Mouse (Mus musculus): ENCODE measurements around the gene 9930111J21Rik2.
A peak's percentile ranks its signal among the peaks of the same experiment; 100 is the strongest.
"Not testable (repeated sequence)": the region's sequence is repeated elsewhere in the genome, so short reads cannot be mapped to it uniquely, and the experiment has no call there.

9930111J21Rik2 gene

GRCm38 (mm10) chr11:49051093-49051891 is at the start of gene 9930111J21Rik2:
Gene 9930111J21Rik2, minus strand, starts transcription at chr11:49051242.
- DNase-seq (ENCODE audit: low spot score in 2 of 2), result not testable (repeated sequence)

DNA sequence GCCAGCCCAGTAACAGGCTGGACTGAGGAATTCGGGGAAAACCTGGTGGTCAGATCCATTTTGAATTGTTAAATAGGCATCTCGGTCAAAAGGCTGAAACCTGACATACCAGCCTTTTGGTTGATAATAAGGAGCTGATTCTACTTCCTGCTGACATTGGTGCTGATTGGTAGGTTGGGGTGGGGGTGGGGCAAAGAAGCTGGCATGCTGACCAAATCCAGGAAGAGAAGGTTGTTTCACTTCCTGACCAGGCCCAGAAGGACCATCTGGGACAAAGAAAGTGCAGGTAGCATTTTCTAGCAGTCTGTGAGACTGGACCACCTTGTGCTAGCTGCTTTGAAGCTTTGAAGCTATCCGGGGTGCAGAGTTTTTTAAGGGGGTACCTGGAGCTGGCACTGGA is 49.4 kb upstream of the 9930111J21Rik2 start:
- DNase-seq (ENCODE audit: low spot score in 2 of 2), result no peak

DNA sequence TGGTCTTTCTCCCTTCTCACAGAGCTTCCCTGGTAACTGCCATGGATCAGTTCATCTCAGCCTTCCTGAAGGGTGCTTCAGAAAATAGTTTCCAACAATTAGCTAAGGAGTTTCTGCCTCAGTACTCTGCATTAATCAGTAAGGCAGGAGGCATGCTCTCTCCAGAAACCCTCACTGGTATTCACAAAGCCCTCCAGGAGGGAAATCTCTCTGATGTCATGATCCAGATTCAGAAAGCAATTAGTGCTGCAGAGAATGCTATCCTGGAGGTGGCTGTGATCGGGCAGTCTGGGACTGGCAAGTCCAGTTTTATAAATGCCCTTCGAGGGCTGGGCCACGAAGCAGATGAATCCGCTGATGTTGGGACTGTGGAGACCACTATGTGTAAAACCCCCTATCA is 44.3 kb upstream of the 9930111J21Rik2 start:
- DNase-seq (ENCODE audit: low spot score in 2 of 2), result no peak

DNA sequence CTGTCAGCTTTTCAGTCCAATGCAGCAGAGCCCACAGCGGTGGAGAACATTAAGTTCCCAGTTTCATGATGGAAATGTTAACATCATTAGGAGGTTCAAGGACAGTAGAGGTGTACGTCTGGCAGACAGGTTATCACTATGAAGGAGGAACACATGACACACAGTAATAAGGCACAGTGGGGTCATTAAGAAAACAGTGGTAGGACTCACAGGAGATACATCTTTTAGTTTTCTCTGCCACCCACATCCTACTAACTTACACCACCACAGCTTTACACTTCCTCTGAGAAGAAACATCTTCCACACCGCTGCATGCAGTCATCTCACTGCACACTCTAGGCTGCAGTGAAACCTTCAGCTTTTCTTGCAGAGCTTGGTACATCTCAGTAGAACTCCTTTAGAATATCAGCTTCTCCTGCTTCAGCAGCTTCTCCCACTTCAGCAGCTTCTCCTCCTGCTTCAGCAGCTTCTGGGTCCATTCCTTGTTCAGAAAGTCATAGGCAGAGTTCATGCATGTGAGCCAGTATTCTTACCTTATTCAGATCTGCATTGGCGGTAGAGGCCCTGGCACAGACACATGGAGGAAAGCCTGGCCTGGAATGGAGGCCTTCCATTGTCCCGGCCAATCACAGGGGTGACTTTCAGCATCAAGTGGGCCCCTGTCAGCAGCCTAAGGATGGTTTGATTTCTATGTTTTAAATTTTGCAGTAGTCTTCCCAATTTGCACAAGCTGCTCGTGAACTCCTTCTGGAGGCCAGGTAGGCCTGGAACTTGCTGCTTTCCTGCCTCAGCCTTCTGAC is 43.0 kb upstream of the 9930111J21Rik2 start:
- no peak for DNase-seq (ENCODE audit: low spot score in 2 of 2)

DNA sequence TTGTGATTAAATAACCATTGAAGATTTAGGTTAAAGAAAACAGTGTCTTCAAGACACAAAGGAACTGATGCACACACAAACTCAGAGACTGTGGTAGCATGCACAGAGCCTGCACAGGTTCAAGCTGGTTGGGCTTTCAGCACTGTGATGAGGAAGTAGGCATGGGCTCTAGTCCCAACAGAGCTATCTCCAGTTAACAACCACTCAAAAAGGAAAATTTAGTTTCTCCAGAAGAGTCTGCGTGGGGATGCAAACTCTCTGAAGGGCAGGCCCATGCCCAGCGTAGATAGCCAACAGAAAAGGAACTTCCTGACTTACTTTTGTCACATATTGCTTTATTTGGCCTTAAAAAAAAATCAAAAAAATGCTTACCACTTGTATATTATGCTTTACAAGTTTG is 41.7 kb upstream of the 9930111J21Rik2 start:
- DNase-seq (ENCODE audit: low spot score in 2 of 2), result no peak

DNA sequence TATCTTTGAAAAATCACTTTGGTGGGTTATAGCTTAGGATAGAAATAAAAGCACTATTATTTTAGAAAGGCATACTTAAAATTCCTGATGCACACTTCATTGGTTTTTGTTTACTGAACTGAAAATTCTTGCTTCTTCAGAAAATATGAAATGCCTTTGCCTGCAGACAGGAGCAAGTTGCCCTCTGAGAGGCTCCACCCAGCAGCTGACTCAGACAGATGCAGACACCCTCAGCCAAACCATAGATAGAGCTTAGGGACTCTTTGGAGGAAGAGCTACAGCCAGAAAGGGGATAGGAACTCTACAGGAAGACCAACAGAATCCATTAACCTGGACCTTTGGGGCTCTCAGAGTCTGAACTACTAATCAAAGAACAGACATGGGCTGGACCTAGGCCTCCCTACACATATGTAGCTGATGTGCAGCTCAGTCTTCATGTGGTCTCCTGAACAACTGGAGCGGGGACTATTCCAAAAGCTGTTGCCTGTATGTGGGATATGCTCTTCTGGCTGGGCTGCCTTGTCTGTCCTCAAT is 41.1 kb upstream of the 9930111J21Rik2 start:
- DNase-seq (ENCODE audit: low spot score in 2 of 2), result no peak

GRCm38 (mm10) chr11:49091171-49091570 is 40.1 kb upstream of the 9930111J21Rik2 start:
- DNase-seq (ENCODE audit: low spot score in 2 of 2), result no peak

DNA sequence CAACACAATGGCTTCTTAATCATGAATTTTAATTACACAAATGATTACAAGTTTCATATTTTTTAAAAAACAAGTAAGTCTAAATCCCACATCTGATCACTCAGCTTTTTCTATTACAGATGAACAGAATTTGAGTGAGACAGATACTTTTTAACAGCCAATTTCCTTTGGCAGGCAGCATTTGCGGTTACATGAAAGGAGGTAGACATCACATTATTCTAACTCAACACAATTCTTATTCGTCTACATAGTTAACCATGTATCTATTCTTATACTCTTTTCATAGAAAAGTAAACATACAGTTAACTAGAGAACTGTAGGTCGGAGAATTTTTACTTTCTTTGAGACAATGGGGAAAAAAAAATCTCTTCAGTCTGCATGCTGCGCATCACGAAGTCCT is 39.5 kb upstream of the 9930111J21Rik2 start:
- DNase-seq (ENCODE audit: low spot score in 2 of 2), result no peak

DNA sequence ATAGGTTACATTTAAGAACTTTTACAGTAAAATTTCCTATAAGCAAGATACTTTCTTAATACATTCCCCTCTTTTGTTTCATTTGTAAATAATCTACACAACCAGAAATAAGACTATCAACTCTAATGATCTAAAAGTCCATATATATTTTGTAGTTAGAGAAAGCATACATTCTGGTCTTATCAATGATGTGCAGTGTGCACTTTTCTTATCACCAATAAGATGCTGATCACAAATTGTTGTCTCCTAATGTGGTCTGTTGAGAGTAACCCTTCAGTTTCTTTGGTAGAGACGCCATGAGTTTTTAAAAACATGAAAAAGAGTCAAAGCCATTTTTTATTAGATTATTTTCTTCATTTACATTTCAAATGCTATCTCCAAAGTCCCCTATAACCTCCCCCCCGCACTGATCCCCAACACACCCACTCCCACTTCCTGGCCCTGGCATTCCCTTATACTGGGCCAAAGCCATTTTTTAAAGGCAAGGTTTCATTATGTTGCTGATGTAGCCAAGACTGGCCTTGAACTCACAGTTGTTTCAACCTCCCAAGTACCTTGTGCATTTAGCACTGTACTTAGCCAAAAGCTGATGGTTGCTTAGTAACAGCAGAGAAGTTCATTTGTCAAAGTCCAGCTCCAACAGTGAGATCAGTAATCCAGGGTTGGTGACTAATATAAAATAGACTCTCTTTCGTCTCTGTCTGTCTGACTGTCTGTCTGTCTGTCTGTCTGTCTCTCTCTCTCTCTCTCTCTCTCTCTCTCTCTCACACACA is 38.9 kb upstream of the 9930111J21Rik2 start:
- DNase-seq (ENCODE audit: low spot score in 2 of 2), result no peak

DNA sequence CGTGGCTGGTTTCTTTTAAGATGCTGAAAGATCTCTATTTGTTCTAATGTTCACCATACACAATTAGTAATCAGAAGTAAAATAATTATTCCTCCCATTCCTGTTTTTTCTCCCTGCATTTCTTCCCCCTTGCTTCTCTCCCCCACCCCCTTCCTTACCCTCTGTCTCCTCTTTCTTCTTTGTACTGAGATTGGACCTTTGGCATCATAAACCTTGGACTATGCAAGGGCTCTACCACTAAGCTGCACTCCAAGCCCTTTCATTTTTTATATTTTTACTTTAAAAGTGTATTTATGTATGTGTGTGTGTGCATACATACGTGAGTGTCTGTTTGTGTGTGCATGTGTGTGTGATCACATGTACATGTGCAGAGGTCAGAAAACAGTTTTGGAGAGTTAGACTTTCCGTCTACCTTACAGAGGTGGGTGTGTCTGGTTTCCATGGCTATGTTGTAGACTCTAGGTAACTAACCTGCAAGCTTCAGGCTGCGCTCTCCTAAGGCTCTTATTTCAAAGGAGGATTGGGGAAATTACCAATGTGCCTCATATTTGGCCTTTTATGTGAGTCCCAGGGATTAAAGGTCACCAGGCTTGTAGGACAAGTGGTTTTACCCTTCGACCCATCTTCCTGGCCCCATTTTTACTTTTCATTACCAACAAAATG is 38.1 kb upstream of the 9930111J21Rik2 start:
- no peak for DNase-seq (ENCODE audit: low spot score in 2 of 2)

DNA sequence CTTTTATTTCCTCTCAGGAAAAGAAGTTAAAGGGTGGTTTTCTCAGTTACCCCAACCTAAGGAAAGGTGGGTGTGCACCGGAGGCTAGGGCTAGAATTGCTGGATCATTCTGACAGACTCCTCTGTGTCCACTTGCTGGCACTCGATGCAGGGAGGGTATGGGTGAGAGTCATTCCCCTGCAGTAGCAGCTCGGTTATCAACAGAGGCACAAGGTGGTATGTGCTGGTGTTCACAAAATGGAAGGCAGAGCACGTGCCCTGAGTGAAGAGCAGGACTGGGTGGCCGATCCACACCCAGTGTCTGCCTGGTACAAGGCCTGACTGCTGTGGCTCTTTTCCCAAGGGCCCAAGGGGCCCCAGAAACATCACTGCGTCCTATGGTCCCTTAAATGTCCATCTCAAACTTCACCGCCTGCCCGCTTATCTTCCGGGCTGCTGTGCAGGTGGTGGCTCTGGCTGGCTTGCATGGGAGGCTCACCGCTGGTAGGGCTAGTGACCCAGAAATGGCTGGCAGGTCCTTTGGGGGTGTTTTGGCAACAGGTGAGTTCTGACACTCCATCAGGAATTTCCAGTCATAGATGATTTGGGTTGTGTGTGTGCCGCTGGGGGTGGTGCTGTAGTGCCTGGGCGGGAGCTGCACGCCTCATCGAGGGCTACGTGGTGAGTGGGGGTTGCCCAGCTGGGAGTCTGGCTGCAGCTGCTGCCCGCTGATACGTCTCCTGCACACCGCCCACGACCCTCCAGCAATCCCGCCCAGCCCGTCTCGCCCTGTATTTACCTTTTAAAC is 37.0 kb upstream of the 9930111J21Rik2 start:
- DNase-seq (ENCODE audit: low spot score in 2 of 2), result no peak

GRCm38 (mm10) chr11:49086858-49087361 is 35.9 kb upstream of the 9930111J21Rik2 start:
- DNase-seq (ENCODE audit: low spot score in 2 of 2), result no peak

DNA sequence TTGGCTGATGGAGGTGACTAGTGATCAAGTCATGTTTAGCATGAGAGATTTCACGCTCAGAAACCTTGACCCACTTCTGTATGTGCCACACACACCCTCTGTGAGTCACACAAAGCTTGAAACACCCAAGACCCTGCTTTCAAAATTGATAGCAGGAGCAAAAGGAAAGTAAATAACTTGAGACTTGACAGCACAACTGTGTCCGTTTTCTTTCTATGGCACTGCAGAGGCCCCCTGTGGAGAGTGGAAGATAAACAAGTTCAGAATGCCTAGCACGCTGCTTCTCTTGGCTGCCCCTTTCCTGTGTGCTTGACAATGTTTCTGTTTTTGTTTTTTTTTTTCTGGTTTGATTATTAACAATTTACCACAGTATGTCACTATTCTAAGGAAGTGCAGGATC is 33.8 kb upstream of the 9930111J21Rik2 start:
- no peak for DNase-seq (ENCODE audit: low spot score in 2 of 2)

DNA sequence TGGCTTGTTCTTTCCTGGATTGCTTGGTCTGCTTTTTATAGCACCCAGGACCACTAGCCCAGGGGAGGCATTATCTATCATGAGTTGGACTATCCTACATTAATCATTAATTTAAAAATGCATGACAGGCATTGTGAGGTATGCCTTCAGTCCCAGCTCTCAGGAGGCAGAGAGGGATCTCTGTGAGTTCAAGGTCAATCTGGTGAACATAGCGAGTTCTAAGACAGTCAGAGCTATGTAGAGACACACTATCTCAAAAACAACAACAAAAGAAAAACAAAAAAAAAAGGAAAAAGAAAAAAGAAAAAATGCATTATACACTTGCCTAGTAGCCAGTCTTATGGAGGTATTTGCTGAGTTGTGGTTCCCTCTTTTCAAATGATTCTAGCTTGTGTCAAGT is 33.3 kb upstream of the 9930111J21Rik2 start:
- DNase-seq (ENCODE audit: low spot score in 2 of 2), result no peak

DNA sequence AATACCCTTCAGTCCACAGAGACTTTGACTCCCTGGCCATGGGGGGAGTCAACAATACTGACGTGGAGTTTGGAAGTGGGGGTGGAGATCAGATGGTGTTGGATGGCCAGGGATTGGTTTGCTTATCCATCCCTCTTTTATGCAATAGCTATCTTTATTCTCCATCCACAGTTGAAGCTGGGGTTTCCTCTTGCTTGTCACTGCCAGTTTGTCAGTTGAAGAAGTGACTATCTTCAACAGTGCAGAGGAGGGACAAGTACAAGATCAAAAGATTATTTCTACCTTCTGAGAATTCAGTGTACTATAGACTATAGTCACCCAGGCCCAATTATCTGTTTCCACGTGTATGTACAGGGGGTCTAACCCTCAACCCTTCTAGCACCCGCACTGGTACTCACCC is 32.8 kb upstream of the 9930111J21Rik2 start:
- no peak for DNase-seq (ENCODE audit: low spot score in 2 of 2)

DNA sequence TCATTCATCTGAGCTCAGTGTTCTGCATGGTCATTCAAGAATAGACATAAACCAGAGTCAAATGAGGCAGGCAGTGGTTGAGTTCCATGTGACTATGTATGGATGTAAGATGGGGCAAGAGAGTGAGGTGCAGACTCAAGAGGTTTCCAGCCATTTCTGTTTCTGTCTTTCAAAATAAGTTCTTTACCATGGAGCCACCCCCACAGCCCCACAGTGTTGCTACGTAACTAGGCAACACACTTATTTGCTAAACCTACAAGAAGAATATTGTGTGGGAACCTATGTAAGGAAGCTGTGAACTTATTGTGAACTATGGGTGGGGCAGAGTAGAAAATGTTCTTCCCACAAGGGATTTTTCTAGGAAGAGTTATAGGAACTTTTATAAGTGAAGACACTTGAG is 32.1 kb upstream of the 9930111J21Rik2 start:
- peak in 1 of 2 experiments; percentile 17 for DNase-seq (ENCODE audit: low spot score in 2 of 2)

DNA sequence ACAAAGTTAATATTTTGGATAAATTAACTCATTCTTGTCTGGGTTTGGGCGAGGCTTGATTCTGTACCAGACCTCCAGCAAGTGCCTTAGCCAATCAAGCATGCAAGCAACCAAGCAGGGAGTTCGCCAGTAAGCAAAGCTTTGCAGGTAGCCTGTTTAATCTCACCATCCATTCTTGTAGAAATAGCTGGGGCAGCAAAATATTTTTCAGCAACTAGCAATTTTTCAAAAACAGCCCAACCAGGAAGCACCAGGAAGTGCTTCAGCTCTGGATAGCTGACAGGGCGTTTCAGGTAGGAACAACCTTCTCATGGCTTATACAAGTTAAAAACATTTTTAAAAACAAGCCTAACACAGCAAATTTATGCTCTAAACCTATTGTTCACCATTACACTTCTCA is 30.8 kb upstream of the 9930111J21Rik2 start:
- DNase-seq (ENCODE audit: low spot score in 2 of 2), result no peak

GRCm38 (mm10) chr11:49081356-49081755 is 30.3 kb upstream of the 9930111J21Rik2 start:
- DNase-seq (ENCODE audit: low spot score in 2 of 2), result no peak

DNA sequence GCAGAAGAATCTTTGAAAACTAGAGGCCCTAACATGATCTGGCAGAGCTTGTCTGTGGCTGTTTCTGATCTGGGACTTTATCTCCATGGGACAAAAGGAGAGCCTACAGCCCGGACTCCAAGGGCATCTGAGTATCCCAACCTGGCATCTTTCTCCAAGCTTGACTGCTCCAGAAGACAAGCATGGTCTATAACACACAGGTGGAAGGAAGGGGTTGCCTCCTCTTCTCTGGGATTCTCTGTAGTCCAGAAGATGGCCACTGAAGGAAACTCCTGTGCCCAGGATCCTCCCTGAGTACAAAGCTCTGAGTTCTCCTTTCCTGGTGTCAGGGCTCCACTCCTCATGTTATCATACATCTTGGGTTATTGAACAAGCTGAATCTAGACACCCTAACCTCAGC is 29.6 kb upstream of the 9930111J21Rik2 start:
- no peak for DNase-seq (ENCODE audit: low spot score in 2 of 2)

DNA sequence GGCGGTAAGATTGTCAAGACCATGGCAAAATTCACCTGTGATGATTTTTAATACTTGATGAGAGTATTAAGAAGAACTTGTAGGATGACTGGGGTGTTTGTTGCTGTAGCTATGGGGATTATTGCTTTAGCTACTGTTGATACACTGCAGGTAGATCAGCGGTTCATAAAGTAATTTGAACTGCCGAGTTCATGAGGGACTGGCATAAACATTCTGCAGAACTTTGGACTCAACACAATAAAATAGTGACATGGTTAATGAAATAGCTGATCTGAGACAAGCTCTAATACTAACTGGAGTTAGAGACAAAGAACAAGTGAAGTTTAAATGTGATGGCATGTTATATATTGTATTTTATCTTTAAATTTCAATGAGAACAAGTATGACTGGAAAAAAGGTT is 27.7 kb upstream of the 9930111J21Rik2 start:
- DNase-seq (ENCODE audit: low spot score in 2 of 2), result no peak

Measured in frontal cortex, postnatal 10 days (tissue).